ENCODE assay signal across 8 mouse cellular contexts in the genomic region with DNA sequence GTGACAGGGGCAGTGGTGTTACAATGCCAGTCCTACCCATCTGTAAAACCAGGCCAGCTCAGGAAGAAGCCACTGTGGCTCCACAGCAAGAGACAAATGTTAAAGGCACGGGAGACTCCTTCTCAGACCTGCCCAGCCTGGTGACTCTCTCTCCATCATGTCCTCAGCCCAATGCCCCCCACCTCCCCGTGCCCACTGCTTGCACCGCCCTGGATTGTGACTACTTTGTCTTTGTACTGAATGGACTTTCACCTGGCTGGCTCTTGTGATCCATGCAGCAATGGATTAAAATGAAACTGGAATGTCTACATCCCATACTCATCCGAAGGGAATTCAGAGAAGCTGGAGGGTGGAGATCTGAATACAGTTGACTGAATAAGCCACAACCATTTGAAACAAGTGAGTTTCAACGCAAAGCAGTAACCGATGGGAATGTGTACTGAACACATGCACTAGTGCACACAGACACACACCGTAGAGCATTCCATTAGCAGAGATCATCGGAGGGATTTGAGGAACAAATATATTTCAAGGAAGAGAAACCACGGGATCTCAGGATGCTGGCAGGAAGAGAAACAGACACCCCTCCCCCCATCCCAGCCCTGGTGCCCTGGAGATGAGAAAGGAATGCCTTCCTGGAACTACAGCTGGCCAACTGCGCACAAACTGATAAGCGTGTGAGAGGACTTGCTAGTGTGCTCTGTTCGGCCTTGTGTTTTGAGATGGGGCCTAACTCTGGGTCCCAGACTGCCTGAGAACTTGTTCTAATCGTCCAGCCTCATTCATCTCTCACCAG. TPM values are rescaled to one million over a fixed set of nuclear protein-coding genes. Genes with fewer than 3 reads are reported as not detected.
DNase-seq lines count a peak whose midpoint lies in the region; ATAC-seq and TF ChIP-seq lines count a peak whose summit lies in the region.
"Had no signal": no experiment of that assay in that cellular context is flagged by ENCODE, and none has a peak within 500 bp of the region (broad histone marks: within the 10 kb centered on the region; RNA-seq: fewer than 3 reads in every experiment).

No protein-coding gene starts in this region.

- no peak overlapping the region for H3K4me2 ChIP-seq in heart, postnatal 0 days (ENCODE audit: low read depth, low read length)
- H3K4me2 ChIP-seq in liver, postnatal 0 days (ENCODE audit: low read depth, low read length): peak overlapping the region; percentile 47

- no peaks in the 10 kb centered on the region for H3K9me3 ChIP-seq in heart, postnatal 0 days (replicated peaks; ENCODE audit: control insufficient read depth, low read length)
- no peaks in the 10 kb centered on the region for H3K9me3 ChIP-seq in liver, postnatal 0 days (ENCODE audit: low read length)

- no peaks in the 10 kb centered on the region for H3K36me3 ChIP-seq in heart, postnatal 0 days (replicated peaks; ENCODE audit: control insufficient read depth, insufficient read depth, low read length)
- H3K36me3 ChIP-seq in liver, postnatal 0 days (replicated peaks; ENCODE audit: insufficient read depth, low read length): no peaks in the 10 kb centered on the region

- peak; percentile 89 for ATAC-seq in heart, postnatal 0 days (ENCODE audit: insufficient read depth, low read depth)
- peak; percentile 95 for ATAC-seq in liver, postnatal 0 days
- ATAC-seq in granulocyte monocyte progenitor cell, adult 5-6 weeks (replicated peaks; ENCODE audit: poor library complexity, severe bottlenecking): no peak

- WGBS in heart, postnatal 0 days: 29% methylated on average over 13 of the region's 13 CpGs
- WGBS in liver, postnatal 0 days (ENCODE audit: insufficient replicate concordance): 53% methylated on average over 13 of the region's 13 CpGs

- no peaks in the 10 kb centered on the region for H3K27me3 ChIP-seq in heart, postnatal 0 days (ENCODE audit: control insufficient read depth, insufficient read depth, low read length)
- no peaks in the 10 kb centered on the region for H3K27me3 ChIP-seq in liver, postnatal 0 days (ENCODE audit: insufficient read depth, low read length)

- peaks cover 29% of the 10 kb centered on the region for H3K4me1 ChIP-seq in heart, postnatal 0 days (ENCODE audit: control insufficient read depth, insufficient read depth)
- peaks cover 37% of the 10 kb centered on the region for H3K4me1 ChIP-seq in liver, postnatal 0 days (ENCODE audit: insufficient read depth)

- no peak overlapping the region for H3K9ac ChIP-seq in heart, postnatal 0 days (replicated peaks; ENCODE audit: low read depth, low read length)
- 0 out of 2 replicates have a peak overlapping the region, but pooled peaks have one; percentile 17 for H3K9ac ChIP-seq in liver, postnatal 0 days (replicated peaks)

- H3K4me3 ChIP-seq in heart, postnatal 0 days (ENCODE audit: low read depth, low read length): no peak overlapping the region
- H3K4me3 ChIP-seq in liver, postnatal 0 days (ENCODE audit: low read depth, low read length): no peak overlapping the region

- peak; percentile 91 for TF ChIP-seq EP300 in heart, postnatal 0 days (IDR thresholded peaks at IDR 0.05; ENCODE audit: low read depth)
- TF ChIP-seq EP300 in liver, postnatal 0 days (IDR thresholded peaks at IDR 0.05; ENCODE audit: low read depth): peak; percentile 94

- DNase-seq in 3134 (ENCODE audit: extremely low read depth, insufficient read length, low spot score): peak; percentile 26
- DNase-seq in MEL-GATA-1-ER (ENCODE audit: extremely low read depth, low read depth): peak; percentile 50
- DNase-seq in heart, postnatal 0 days (ENCODE audit: low spot score): peak; percentile 89
- DNase-seq in liver, postnatal 0 days: peak; percentile 73
- DNase-seq in spleen, adult 12 weeks (ENCODE audit: low spot score): no peak
- DNase-seq in thymus, postnatal 0 days (ENCODE audit: low spot score): no peak

- no peak for TF ChIP-seq CTCF in heart, postnatal 0 days (IDR thresholded peaks at IDR 0.05; ENCODE audit: low read depth)
- TF ChIP-seq CTCF in liver, postnatal 0 days (IDR thresholded peaks at IDR 0.05; ENCODE audit: low read depth): no peak

- H3K27ac ChIP-seq in heart, postnatal 0 days (ENCODE audit: low read depth): peak overlapping the region; percentile 84
- peak overlapping the region; percentile 76 for H3K27ac ChIP-seq in liver, postnatal 0 days (ENCODE audit: low read depth)

RNA-seq across cellular contexts. Expression of a gene that starts 17.6 kb away (rescaled TPM):
- total RNA-seq in heart, postnatal 0 days (2014; rRNA removed; ENCODE audit: low replicate concordance): 1.8 and 2.8 TPM in 2 replicates
- polyA plus RNA-seq in heart, postnatal 0 days (2015; fragmentation: Nextera tagmentation; extraction: Ambion mirVana): 1.0 and 1.6 TPM in 2 replicates
- 0.05 and 0.07 TPM in 2 replicates for polyA plus RNA-seq in liver, postnatal 0 days (2015; fragmentation: Nextera tagmentation; extraction: Ambion mirVana)
- 0.31 and 0.33 TPM in 2 replicates for polyA plus RNA-seq in thymus, postnatal 0 days (2015; fragmentation: Nextera tagmentation; extraction: Ambion mirVana)
- not detected in 2 replicates for total RNA-seq in granulocyte monocyte progenitor cell, adult 5-6 weeks (2014; fragmentation: Nextera tagmentation)
- not detected in 2 replicates for total RNA-seq in granulocyte monocyte progenitor cell, adult 5-6 weeks (2017)
- total RNA-seq: neutrophil, adult 5-6 weeks had no signal

Comparison
In these comparisons a context has a peak if more than half of its experiments do, and no peak if none do; other contexts are left out.
1. DNase-seq: peak in 3134 (single experiment), MEL-GATA-1-ER (single experiment), heart, postnatal 0 days (single experiment) and liver, postnatal 0 days (single experiment); none in spleen, adult 12 weeks (single experiment) and thymus, postnatal 0 days (single experiment).